Mouse (Mus musculus): ENCODE measurements at regions not wholly inside any gene's neighbourhood (a gene's known extent, or its start where the extent isn't known, plus 50 kb on each side); places are given as distances from the start of the nearest gene placed in this dataset.

DNA sequence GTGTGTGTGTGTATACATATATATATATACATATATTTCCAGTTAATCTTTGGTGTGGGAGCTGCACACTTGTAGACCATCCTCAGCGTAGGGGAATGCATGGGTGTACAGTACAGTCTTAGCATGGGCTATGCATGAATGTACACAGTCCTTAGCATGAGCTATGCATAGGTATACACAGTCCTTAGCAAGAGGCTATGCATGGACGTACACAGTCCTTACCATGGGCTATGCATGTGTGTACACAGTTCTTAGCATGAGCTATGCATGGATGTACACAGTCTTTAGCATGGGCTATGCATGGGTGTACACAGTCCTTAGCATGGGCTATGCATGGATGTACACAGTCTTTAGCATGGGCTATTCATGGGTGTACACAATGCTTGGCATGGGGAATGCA lies 70.5 kb downstream of the Rchy1 start:
- ATAC-seq (replicated peaks; ENCODE audit: low FRiP score, poor library complexity, severe bottlenecking) = no peak

DNA sequence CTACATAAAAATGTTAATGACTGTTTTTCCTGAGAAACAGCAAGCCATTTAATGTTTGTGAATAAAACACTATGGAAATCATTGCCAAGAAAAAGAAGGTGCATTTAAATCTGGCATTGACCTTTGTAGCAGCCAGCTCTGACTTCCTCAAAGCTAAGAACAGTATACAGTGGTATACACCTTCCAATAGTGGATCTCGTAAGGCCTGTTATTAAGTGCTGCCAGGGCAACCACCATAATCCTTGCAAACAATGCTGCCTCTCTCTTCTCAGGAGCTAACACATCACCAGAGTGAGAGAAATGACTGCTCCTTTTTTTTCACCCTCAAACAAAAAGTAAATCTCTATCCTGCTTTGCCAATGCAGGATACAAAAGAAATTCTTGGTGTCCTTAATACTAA lies 81.1 kb downstream of the Rchy1 start:
- ATAC-seq (replicated peaks; ENCODE audit: low FRiP score, poor library complexity, severe bottlenecking) = no peak

DNA sequence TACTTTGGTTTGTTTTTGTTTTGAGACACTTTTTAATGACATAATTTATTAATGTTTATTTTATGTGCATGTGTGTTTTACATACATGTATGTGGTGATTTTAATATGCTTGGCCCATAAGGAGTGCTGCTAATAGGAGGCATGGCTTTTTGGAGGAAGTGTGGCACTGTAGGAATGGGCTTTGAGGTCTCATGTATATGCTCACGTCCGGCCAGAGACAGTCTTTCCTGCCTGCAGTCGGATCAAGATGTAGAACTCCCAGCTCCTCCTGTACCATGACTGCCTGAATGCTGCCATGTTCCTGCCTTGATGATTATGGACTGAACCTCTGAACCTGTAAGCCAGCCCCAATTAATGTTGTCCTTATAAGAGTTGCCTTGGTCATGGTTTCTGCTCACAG lies 82.6 kb downstream of the Rchy1 start:
- ATAC-seq (replicated peaks; ENCODE audit: low FRiP score, poor library complexity, severe bottlenecking) = no peak

DNA sequence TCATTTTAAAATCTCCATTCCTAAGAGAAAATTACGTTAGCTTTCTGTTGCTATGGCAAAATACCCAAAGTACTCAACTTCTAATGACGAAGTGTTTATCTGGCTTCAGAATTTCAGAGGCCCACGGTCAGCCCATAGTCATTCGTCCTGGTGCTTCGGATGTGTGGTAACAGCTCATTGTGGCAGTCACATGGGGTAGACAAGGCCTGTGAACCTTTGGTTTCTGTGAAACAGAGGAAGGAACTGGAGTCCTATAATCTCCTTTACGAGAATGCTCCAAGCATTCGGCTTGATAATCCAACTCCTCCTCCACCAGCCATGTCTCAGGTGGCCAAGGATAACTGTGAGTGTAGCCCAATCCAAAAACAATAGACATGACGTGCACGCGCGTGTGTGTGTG lies 84.2 kb downstream of the Rchy1 start:
- no peak for ATAC-seq (replicated peaks; ENCODE audit: low FRiP score, poor library complexity, severe bottlenecking)

DNA sequence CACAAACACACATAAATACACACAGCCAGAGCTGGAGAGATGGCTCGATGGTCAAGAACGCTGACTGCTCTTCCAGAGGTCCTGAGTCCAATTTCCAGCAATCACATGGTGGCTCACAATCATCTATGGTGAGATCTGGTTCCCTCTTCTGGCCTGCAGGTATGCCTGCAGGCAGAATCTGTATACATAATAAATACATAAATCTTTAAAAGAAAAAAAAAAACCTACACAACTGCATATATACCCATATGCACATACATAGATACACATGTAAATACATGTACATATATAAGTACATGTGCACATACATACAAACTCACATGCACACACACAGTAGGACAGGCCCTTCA lies 86.2 kb downstream of the Rchy1 start:
- no peak for ATAC-seq (replicated peaks; ENCODE audit: low FRiP score, poor library complexity, severe bottlenecking)

DNA sequence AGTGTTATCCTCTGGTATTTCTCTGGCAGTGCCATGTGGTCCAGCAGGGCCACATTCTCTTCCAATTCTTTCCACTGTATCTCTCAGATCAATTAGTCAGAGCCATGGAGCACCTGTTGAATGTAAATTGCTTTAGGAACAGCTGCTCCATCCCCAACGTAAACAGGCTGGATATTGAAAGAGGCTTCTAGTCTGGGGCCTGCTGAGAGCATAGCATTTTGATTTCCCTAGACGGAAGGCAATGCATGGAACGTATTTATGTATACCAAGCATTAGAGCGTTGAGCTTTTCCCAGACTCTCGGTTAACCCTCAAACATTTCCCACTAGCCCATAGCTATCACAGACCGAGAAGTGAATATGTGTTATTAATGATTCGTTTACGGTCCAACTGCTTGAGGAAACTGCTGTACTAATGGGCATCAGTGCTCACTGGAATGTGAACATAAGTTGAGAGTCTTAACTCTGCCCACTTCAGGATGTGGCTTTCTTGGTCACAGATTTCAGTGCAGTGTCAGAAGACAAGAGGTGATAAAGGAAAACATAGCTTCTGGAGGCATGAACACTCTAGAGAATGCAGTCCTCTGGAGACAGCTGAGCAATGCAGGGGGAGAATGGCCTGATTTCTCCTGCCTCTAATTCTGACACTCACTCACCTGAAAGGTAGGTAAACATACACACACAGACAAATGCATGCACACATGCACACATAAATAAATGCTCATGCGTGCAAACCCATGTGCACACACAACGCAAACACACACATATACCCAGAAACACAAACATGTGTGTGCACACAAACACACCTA lies 86.8 kb downstream of the Rchy1 start:
- no peak for ATAC-seq (replicated peaks; ENCODE audit: low FRiP score, poor library complexity, severe bottlenecking)

DNA sequence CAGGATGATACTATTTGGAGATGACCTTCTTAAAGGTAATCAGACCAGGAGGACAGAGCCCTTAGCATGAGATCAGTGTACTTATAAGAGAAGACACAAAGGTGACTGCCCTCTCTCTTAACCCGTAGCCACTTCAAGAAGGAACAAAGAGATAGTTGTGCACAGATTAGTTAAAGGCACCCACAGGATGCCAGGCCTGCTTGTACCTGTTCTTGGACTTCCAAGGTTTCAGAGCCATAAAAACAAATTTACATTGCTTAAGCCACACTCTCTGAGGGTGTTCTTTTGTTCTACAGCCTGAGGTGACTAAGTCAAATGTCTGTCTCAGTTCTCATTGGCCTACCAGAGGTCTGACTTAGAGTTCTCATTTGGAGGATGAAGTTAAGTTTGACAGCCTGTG lies 90.1 kb downstream of the Rchy1 start:
- no peak for ATAC-seq (replicated peaks; ENCODE audit: low FRiP score, poor library complexity, severe bottlenecking)

DNA sequence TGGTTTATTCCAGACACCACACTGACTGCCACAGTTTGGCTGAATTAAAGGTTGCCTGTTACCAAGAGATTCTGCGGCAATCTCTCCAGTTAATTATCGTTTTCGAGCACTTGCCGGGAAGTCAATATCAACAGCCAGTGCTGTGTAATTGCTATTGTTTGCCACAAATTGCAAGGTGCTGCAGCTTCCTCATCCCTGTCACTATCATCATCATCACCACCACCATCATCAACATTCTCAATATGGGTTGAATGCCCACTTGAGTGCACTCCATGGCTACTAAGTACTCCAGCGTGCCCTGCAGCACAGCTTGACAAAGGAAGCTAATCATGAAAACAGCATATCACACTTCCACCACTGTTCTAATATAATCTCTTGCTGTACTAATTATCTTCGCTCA lies 93.1 kb downstream of the Rchy1 start:
- ATAC-seq (replicated peaks; ENCODE audit: low FRiP score, poor library complexity, severe bottlenecking) = no peak

DNA sequence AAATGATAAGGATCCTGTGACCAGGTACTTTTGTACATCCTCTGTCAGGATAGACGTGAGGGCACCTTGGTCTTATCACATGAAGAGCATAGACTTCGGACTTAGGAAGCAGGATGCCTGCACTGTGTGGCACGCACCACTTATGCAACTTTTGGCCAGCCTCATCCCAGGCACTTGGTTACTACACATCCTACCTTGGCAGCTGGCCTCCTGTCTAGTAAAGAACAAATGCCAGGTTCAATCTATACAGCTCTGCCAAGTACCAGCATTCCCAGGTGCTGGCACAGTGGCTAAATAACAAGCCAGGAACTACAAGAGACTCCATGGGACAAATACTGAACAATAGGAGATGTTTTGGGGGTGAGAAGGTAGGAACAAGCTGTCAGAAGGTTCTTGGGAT lies 96.7 kb downstream of the Rchy1 start:
- no peak for ATAC-seq (replicated peaks; ENCODE audit: low FRiP score, poor library complexity, severe bottlenecking)

DNA sequence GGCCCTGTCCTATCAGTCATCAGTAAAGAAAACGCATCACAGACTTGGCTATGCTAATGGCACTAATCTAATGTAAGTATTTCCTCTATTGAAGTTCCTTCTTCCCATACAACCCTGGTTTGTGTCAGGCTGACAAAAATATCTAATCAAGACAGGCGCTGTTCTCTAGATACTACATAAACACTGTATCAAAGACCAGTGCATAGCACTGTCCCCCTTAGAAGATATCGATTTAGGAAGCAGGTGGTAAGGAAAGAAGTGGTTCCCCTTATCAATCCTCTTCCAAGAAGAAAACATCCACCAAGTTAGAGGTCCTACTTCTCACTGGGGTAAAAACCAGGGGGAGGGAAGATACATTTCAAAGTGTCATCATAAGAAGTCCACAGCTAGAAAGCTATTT lies 97.5 kb downstream of the Rchy1 start:
- ATAC-seq (replicated peaks; ENCODE audit: low FRiP score, poor library complexity, severe bottlenecking) = no peak

DNA sequence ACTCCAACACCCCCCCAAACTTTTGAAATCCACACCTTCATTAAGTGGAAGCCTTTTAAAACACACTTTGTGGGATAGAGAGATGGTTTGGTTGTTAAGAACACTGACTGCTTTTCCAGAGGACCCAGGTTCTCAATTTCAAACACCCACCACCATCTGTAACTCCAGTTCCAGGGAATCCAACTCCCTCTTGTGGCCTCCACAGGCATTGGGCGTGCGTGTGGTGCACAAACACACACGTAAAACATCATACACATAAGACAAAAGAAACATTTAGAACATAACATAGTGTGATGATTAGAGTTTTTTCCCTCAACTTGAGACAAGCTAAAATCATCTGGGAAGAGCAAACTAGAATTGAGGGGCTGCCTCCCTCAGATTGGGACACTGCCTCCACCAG lies 100.0 kb downstream of the Rchy1 start:
- ATAC-seq (replicated peaks; ENCODE audit: low FRiP score, poor library complexity, severe bottlenecking) = no peak

DNA sequence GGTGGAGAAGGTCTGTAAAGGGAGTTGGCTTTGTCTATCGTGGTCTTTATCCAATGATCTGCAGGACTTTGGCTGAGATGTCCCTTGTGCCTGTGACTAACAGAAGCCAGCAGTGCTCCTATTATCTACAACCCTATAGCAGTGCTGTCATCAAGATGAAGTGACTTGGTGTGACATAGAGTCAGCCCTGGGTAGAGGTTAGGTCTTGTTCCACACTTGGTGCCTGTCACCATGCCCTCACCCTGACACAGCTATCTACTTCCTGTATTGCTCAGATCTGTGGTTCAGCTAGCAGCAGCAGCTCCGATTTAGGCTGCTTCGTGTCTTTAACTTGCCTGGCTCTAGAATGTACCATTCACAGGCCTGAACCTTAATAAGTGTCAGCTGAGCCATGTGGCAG lies 100.6 kb downstream of the Rchy1 start:
- no peak for ATAC-seq (replicated peaks; ENCODE audit: low FRiP score, poor library complexity, severe bottlenecking)

DNA sequence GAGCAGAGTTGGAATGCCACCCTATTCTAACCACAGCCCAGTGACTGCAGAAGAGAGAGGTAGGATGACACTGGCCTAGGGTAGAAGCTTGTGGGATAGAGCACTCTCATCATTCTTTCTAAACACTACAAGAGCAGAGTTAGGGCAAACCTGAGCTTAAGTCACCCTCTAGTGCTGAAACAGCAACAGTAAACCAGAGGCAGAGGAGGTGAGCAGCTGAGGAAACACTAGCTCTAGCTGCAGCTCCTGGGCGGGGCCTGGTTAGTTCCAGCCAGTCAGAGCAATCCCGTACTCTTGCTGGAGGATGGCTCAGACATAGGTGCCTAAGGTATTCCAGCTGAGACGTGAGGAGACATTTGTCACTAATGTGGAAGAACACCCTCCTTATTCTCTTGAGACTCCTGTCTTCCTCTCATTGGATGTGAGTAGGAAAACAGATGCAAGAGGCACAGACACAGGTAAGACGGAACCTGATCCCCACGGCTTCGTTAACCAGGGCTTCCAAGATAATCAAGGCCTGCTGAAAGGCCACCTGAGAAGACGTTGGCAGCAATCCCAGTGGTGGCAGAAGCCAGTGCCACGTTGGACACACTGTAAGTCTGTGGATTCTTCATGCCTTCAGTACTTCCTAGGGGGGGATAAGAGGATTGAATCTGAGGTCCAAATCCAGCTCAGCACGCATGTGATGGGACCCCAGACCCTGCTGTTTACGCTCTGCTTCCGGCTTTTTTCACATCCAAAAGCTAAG lies 101.3 kb downstream of the Rchy1 start:
- peak; percentile 42; the same call in 1 of the 2 replicates for ATAC-seq (replicated peaks; ENCODE audit: low FRiP score, poor library complexity, severe bottlenecking)

DNA sequence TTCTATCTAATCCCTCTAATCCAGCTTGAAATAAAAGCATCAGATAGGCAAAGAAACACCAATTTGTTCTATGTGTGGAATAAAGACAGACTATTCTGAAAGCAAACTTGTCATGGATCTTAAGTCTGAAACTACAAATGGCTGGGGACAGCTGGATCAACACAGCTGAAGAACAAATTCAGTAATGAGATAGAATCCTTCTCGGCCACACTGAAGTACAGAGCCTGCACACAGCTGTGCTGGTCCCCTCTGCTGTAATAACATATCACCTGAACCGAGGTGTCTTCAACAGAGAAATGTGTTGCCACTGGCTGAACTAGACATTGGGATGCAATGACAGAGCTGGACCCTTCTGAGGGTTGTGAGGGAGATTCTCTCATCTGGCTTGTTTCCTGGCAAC lies 102.4 kb downstream of the Rchy1 start:
- ATAC-seq (replicated peaks; ENCODE audit: low FRiP score, poor library complexity, severe bottlenecking) = no peak

DNA sequence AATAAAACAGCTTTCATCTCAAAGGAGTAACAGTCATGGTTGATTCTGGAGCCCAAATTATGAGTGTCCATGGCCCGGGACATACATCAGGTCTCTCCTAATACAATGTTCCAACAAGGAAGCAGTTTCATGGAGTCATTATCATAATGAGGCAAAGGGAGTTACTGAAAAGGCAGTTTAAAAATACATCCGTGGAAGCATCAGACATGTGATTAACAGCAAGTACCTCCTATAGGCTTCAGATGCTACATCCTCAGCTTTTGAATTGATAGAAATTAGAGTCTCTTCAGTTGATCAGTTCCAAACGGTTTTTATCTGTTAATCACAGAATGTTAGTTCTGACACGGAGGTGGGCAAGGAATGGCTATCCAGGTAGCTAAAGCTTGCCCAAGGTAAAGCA lies 110.5 kb downstream of the Rchy1 start:
- ATAC-seq (replicated peaks; ENCODE audit: low FRiP score, poor library complexity, severe bottlenecking) = no peak

DNA sequence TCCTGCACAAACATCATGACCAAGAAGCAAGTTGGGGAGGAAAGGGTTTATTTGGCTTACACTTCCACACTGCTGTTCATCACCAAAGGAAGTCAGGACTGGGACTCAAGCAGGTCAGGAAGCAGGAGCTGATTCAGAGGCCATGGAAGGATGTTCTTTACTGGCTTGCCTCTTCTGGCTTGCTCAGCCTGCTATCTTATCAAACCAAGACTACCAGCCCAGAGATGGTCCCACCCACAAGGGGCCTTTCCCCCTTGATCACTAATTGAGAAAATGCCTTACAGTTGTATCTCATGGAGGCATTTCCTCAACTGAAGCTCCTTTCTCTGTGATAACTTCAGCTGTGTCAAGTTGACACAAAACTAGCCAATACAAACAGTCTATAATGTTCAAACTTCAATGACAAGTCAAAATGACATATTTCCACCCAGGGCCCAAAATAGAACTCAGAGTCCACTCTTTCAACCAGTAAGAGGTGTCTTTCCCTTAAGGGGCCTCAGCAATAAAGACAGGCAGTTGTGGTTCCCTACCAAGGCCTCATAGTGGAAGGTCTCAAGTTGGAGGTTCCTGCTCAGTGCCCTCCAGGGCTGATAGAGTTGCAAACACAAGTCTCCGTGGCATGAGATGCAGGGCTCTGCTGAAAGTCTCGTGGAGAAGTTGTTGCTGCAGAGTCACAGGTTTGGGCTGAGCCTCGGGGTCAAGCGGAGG lies 111.9 kb downstream of the Rchy1 start:
- ATAC-seq (replicated peaks; ENCODE audit: low FRiP score, poor library complexity, severe bottlenecking) = 0 out of 2 replicates have a peak, but pooled peaks have one; percentile 51

DNA sequence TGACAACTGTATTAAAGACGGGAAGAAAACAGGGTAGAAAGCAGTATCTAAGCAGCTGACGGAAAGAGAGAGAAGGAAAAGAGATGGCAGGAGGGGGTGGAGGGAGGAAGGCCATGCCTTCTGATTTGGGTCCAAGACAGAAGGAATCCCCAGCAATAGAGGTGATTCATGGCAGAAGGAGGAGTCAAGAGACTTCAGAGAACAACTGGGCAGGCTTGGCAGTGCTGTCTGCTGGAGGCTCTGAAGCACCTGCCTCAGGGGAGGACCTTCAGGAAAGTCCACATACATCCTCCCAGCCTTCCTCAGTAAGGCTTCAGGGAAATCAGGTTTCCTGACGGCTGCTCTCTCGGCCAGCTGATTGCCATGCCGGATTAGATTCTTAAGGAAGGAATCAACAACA lies 112.4 kb downstream of the Rchy1 start:
- ATAC-seq (replicated peaks; ENCODE audit: low FRiP score, poor library complexity, severe bottlenecking) = peak; percentile 56

DNA sequence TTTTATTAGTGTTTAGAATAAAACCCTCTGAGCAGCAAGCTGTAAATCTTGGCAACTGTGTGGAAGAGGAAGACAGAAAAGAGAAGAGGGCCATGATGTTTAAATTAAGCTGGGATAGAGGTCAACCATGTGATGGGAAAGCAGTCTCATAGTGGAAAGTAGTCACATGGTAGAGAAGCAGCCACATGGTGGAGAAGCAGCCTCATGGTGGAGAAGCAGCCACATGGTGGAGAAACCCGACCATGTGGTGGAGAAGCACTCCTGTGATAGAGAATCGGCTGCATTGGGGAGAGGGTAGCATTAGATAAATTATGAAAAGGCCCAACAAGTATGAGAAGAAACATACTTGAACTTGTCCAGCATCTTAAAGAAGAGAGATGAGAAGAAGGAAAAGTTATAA lies 113.3 kb downstream of the Rchy1 start:
- ATAC-seq (replicated peaks; ENCODE audit: low FRiP score, poor library complexity, severe bottlenecking) = no peak

DNA sequence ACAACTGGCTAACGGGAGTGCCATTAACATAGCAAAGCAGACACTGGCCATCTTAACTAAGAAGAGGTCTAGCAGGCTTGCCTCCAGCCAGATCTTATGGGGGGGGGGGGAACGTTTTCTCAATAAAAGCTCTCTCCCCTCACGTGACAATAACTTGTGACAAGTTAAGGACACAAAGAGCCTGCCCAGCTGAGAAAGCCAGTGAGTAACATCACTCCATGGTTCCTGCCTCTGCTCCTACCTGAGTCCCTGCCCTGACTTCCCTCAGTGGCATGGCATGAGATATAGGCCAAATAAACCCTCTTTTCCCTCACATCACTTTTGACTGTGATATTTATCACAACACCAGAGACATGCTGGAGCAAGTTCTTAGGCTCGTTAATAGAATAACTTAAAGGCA lies 113.8 kb downstream of the Rchy1 start:
- ATAC-seq (replicated peaks; ENCODE audit: low FRiP score, poor library complexity, severe bottlenecking) = no peak

DNA sequence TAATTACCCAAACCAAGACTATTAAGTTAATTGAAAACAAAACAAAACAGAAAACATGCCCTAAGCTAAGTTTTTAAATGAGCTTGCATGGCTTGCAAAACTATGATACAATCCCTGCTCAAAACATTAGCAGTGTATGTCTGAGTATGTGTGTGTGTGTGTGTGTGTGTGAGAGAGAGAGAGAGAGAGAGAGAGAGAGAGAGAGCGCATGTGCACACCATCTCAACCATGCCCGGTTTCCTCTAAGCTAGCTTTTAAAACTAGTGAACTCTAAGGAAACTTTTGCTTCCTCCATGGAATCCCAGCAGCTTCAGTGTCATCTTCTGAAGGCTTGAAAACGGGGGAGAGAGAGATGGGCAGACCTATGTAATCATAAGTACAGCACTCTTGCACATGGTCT lies 114.3 kb downstream of the Rchy1 start:
- no peak for ATAC-seq (replicated peaks; ENCODE audit: low FRiP score, poor library complexity, severe bottlenecking)

DNA sequence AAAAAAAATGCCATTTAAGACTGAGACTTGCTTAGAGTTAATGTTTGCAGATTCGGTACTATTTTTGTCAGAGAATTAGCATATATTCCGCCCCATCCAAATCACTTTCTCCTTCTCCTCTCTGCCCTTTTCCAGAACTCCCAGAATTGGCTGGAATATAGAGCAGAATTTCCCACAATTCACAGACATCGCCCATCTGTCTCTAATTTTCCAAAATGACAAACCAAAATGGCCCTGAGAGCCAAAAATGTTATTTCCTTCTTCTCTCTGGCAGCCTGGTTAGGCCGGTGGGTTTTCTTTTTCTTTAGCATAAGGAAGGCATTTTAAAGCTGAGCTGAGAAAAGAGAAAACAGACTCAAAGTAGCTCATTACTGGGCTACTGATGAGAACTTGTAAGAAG lies 119.8 kb downstream of the Rchy1 start:
- no peak for ATAC-seq (replicated peaks; ENCODE audit: low FRiP score, poor library complexity, severe bottlenecking)

Data from erythroid progenitor cell, adult 5-6 weeks (primary cell).